Mouse (Mus musculus) kidney, adult 2 months (tissue): ENCODE measurements at regions not wholly inside any gene's neighbourhood (a gene's known extent, or its start where the extent isn't known, plus 50 kb on each side); places are given as distances from the start of the nearest gene placed in this dataset.

Experiments
- DNase-seq: peaks from one replicate; pipeline ENCODE4 v3.0.0; 2021
- H3K27ac ChIP-seq: fragments of 200-500 bp; 2 replicates; pipeline ENCODE4 v1.5.1; 2012; ENCODE audit warnings: low read depth, low read length, control low read depth, inconsistent platforms; ENCODE audit not compliant: insufficient read depth
- H3K27me3 ChIP-seq: fragments of 200-500 bp; replicated peaks from 2 replicates; pipeline ENCODE4 v1.6.1; 2012; ENCODE audit warnings: mild to moderate bottlenecking, moderate library complexity, low read length, inconsistent platforms; ENCODE audit not compliant: control insufficient read depth, insufficient read depth
- H3K36me3 ChIP-seq: fragments of 200-500 bp; 2 replicates; pipeline ENCODE4 v1.6.1; 2012; ENCODE audit warnings: mild to moderate bottlenecking, moderate library complexity, low read length, inconsistent platforms; ENCODE audit not compliant: control insufficient read depth, insufficient read depth
- H3K4me1 ChIP-seq: fragments of 200-500 bp; 2 replicates; pipeline ENCODE4 v1.6.1; 2011; ENCODE audit warnings: low read length; ENCODE audit not compliant: control insufficient read depth, insufficient read depth
- H3K4me3 ChIP-seq: fragments of 200-500 bp; 2 replicates; pipeline ENCODE4 v1.5.1; 2011; ENCODE audit warnings: mild to moderate bottlenecking, low read depth, low read length, control low read depth; ENCODE audit not compliant: insufficient read depth
- CTCF ChIP-seq: fragments of 200-500 bp; conservative IDR thresholded peaks from 2 replicates; pipeline ENCODE4 v1.5.1; 2011; ENCODE audit warnings: low read depth, mild to moderate bottlenecking, control low read depth, low read length, moderate library complexity, mixed read lengths; ENCODE audit not compliant: insufficient read depth, insufficient read length
- POLR2A ChIP-seq: fragments of 200-500 bp; IDR thresholded peaks from one replicate; pipeline ENCODE4 v1.6.1; 2011; ENCODE audit warnings: low read depth, low read length, control low read depth
- WGBS: fragments of 180-500 bp; shearing (Covaris S2); methylation state at CpG from one replicate; pipeline ENCODE4 v1.1.7; 2018; 5-methylcytosine and 5-hydroxymethylcytosine counted together

DNA sequence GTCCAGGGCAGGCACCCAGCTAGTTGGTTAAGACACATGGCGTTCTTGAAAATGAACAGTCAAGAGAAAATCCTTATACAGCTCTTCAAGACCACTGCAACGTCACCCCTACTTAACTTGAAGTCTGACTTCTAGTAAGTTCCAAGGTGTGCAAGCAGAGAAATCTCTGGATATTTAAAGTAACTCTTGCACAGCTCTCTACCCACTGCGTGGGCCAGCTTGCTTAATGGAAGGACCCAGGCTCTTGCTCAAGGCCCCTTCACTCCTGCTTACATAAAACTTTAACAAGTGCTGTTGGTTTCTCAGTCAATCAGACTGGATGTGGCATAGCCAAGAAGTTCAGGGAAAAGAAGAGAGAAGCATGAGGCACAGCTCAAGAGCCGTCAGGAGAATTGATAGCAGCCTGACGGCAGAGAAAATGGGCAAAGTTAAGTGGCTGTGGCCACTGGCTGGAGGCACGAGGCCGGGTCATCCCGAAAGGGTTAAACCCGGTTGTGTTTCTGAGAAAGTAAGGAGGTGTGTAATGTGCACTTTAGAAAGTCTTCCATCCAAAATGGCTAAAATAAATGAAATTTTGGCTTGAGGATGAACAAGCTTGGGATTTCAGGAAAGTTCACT is 382.0 kb downstream of the Gm45692 start:
- Histone ChIP-seq H3K4me1 (no peaks in the 10 kb centered on the region), H3K4me3 (no peak overlapping the region), H3K36me3 (no peaks in the 10 kb centered on the region), H3K27ac (no peak overlapping the region), H3K27me3 (no peaks in the 10 kb centered on the region)
- TF ChIP-seq POLR2A = no peak
- TF ChIP-seq CTCF = no peak
- WGBS = 61% methylated on average over 9 of the region's 9 CpGs
- no peak for DNase-seq

- Histone ChIP-seq H3K4me1 (no peaks in the 10 kb centered on the region), H3K36me3 (no peaks in the 10 kb centered on the region), H3K27me3 (no peaks in the 10 kb centered on the region), H3K27ac (no peak overlapping the region), H3K4me3 (no peak overlapping the region)
- no peak for TF ChIP-seq POLR2A
- no peak for TF ChIP-seq CTCF
- no peak for DNase-seq
- 52% methylated on average over 11 of the region's 11 CpGs for WGBS
Observed at GRCm38 (mm10) chr8:26501814-26502572, 382.7 kb downstream of the Gm45692 start.

- Histone ChIP-seq H3K27ac (no peak overlapping the region), H3K4me1 (no peaks in the 10 kb centered on the region), H3K36me3 (no peaks in the 10 kb centered on the region), H3K4me3 (no peak overlapping the region), H3K27me3 (no peaks in the 10 kb centered on the region)
- DNase-seq = no peak
- TF ChIP-seq POLR2A = no peak
- no peak for TF ChIP-seq CTCF
- WGBS = 56% methylated on average over 4 of the region's 4 CpGs
Observed at GRCm38 (mm10) chr8:26502772-26503171, 383.4 kb downstream of the Gm45692 start.

DNA sequence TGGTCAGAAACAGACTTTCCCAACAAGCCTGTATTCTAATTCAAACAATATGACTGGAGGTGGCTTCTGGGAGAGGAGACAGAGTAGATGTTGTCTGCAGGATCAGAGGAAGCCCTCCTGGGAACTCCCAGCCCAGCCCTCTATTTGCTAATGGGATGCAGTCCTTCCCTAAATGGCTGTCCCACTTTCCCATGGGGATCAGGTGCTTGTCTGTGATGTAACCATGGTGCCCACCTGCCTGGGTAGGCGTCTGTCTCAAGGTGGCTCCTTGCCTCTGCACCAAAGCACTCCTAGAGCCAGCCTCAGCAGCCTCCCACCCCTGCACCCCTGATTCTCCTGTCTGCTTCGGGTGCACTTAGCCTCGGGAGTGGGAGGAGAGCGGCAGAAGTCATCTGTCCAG is 384.6 kb downstream of the Gm45692 start:
- 42% methylated on average over 4 of the region's 4 CpGs for WGBS
- Histone ChIP-seq H3K27me3 (no peaks in the 10 kb centered on the region), H3K4me3 (no peak overlapping the region), H3K36me3 (no peaks in the 10 kb centered on the region), H3K27ac (no peak overlapping the region), H3K4me1 (no peaks in the 10 kb centered on the region)
- TF ChIP-seq CTCF (no peak), POLR2A (no peak)
- DNase-seq = no peak

DNA sequence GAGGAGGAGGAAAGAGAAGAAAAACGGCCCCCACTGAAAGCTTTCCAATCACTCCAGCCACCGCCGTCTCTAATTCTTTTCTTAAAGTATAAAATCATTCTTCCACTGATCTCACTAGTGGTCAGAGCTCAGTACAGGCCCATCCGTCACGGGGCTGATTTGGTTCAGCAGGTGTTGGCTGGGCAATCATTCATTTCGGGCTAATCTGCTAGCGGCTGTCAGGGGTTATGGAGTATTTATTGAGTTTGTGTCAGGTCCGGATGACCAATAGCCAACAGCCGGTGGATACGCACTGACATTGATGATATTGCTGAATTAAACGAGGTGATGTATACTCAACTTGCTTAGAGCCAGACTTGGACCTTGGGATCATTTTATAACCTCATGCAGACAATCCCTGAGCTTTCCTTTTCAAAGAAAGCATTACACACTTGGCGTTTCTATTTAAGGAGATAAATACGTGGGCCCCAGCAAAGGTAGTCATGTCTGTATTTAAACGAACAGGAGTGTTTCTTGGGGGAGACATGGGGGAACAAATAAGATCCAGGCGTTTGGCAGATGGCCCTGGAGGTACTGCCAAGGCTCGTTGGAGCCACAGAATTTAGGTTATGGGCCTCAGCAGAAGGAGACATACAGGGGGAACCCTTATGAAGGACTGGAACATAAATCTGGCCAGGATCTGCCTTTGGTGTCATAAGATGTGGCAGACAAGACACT is 385.1 kb downstream of the Gm45692 start:
- Histone ChIP-seq H3K36me3 (no peaks in the 10 kb centered on the region), H3K4me1 (no peaks in the 10 kb centered on the region), H3K4me3 (no peak overlapping the region), H3K27ac (no peak overlapping the region), H3K27me3 (no peaks in the 10 kb centered on the region)
- no peak for TF ChIP-seq POLR2A
- no peak for TF ChIP-seq CTCF
- WGBS = 41% methylated on average over 16 of the region's 16 CpGs
- no peak for DNase-seq

DNA sequence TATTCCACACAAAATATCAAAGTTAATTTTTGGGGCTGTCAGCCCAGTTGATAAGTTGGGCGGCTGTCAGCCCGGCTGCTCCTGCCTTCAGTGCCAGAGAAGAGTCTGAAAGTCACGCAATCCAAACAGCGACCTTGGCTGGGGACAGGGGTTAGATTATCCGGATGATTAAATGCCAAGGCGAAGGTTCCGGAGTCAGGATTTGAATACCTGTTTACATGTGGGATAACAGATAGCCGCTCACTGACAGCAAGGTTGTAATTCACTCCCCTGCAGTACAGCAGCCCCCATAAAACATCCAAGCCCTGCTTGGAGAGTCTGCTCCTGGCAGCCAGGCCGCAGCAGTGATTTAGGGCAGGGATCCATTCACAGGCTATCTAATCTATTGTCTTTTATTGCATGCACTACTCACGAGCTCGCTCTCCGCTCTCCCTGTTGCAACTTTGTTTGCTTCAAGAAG is 388.3 kb downstream of the Gm45692 start:
- Histone ChIP-seq H3K27ac (no peak overlapping the region), H3K36me3 (no peaks in the 10 kb centered on the region), H3K27me3 (no peaks in the 10 kb centered on the region), H3K4me1 (no peaks in the 10 kb centered on the region), H3K4me3 (no peak overlapping the region)
- TF ChIP-seq CTCF (no peak), POLR2A (no peak)
- no peak for DNase-seq
- 20% methylated on average over 12 of the region's 12 CpGs for WGBS

- Histone ChIP-seq H3K36me3 (no peaks in the 10 kb centered on the region), H3K4me3 (no peak overlapping the region), H3K27me3 (no peaks in the 10 kb centered on the region), H3K27ac (no peak overlapping the region), H3K4me1 (no peaks in the 10 kb centered on the region)
- 66% methylated on average over 3 of the region's 3 CpGs for WGBS
- no peak for DNase-seq
- TF ChIP-seq CTCF = no peak
- no peak for TF ChIP-seq POLR2A
Observed at GRCm38 (mm10) chr8:26509254-26509653, 389.9 kb downstream of the Gm45692 start.
